Mouse (Mus musculus) kidney, adult 2 months (tissue): ENCODE results near the gene Olfr993.

Experiments used
- CTCF ChIP-seq: fragments of 200-500 bp; conservative IDR thresholded peaks from 2 replicates; pipeline ENCODE4 v1.5.1; 2011; ENCODE audit warnings: low read depth, mild to moderate bottlenecking, control low read depth, low read length, moderate library complexity, mixed read lengths; ENCODE audit not compliant: insufficient read depth, insufficient read length
- POLR2A ChIP-seq: fragments of 200-500 bp; IDR thresholded peaks from one replicate; pipeline ENCODE4 v1.6.1; 2011; ENCODE audit warnings: low read depth, low read length, control low read depth

- TF ChIP-seq POLR2A (no peak), CTCF (no peak)
These were observed 28.9 kb upstream of the Olfr993 start, which contains the start of gene Olfr995 for GRCm38 (mm10) chr2:85443539-85443938.
